Mouse (Mus musculus) Patski (cell line): ENCODE results near the gene Dip2a. TPM values are rescaled to one million over a fixed set of nuclear protein-coding genes. Genes with fewer than 3 reads are reported as not detected.

Experiments used
- ATAC-seq: fragments of 100-300 bp; one replicate; pipeline ENCODE4 v1.8.0; 2021
- CTCF ChIA-PET: fragments of 350-600 bp; sonication (Branson Sonifier 250); formaldehyde crosslinking; loops from one replicate; lab custom pipeline; 2022; ENCODE audit warnings: inconsistent platforms; lab: Charles Lee
- POLR2A ChIA-PET: fragments of 350-600 bp; sonication (Branson Sonifier 250); formaldehyde crosslinking; loops from one replicate; lab custom pipeline; 2022; ENCODE audit warnings: antibody characterized with exemption, inconsistent platforms; lab: Charles Lee
- DNase-seq: peaks from one replicate; pipeline ENCODE4 v3.0.0-alpha.2; 2011; ENCODE audit warnings: low read depth, low spot score
- H3K27me3 ChIP-seq: fragments of 371-371 bp; one replicate; pipeline ENCODE4 v1.5.1; 2021
- CTCF ChIP-seq: fragments of 100-300 bp; IDR thresholded peaks from one replicate; pipeline ENCODE4 v1.5.1; 2021
- in situ Hi-C: fragments of 300-500 bp; cut with MboI; formaldehyde crosslinking; loops from 3 replicates; pipeline ENCODE4 v1.11.1; 2018; ENCODE audit warnings: low pct_unique_long_range_greater_than_20kb, mixed read lengths
- polyA plus RNA-seq: library from polyadenylated mRNA; unstranded; gene quantifications from one replicate; pipeline ENCODE4 v1.2.3, GENCODE M21; 2021

Gene Dip2a
- polyA plus RNA-seq, 1 experiment from 2014 or later: 47.9 TPM

DNA sequence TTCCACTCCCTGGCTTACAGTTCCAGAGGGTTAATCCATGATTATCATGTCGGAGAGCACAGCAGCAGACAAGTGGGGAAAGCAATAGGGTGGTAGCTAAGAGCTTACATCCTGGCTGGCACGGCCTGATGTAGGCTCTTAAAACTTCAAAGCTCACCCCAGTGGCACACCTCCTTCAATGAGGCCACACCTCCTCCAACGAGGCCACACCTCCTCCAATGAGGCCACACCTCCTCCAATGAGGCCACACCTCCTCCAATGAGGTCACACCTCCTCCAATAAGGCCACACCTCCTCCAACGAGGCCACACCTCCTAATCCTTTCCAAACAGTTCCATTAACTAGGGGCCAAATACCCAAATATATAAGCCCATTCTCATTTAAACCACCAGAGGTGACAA lies 130.9 kb downstream of the Dip2a start:
- no peak for ATAC-seq
- ChIA-PET CTCF (no interaction called here), POLR2A (no interaction called here)
- no peak for TF ChIP-seq CTCF
- no peak for DNase-seq
- no peaks in the 10 kb centered on the region for H3K27me3 ChIP-seq
- in situ Hi-C loops: no loop called here

DNA sequence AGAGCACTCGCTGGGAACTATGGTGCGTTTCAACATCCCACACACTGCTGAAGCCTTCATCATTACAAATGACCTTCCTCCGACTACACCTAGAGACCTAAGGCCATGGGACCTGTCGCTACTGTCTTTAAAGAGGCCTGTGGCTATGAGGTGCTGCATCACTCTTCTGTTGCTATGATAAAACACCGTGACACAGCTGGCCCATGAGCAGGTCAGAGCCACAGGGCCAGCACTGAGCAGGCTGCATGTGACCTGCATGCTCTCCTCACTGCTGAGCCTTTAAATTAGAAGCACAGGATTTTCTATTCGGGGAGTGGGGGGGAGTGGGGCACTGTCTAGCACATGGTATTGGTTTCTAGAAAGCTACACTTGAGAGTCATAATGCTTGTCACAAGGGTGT lies 133.0 kb downstream of the Dip2a start:
- DNase-seq (no peak), ATAC-seq (no peak)
- CTCF ChIA-PET: no interaction called here
- no peak for TF ChIP-seq CTCF
- POLR2A ChIA-PET: no interaction called here
- in situ Hi-C loops: no loop called here
- H3K27me3 ChIP-seq: no peaks in the 10 kb centered on the region

DNA sequence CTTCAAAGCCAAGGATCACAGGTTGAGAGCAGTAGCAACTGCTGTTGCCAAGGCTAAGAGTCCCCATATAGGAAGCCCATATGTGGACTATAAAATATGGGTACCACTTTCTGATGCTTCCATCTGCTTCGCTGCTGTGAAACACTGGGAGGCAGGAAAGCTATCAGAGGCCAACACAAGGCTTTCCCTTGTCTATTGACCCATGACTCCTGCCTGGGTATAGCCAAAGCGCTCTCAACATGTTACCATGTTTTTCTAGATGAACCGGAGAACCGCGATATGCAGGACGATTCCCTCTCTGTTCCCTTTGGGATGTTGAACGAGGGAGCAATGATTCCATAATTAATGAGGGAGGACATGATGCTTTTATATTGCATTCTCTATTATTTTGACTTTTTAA lies 134.3 kb downstream of the Dip2a start:
- no peak for DNase-seq
- ChIA-PET CTCF (no interaction called here), POLR2A (no interaction called here)
- no peaks in the 10 kb centered on the region for H3K27me3 ChIP-seq
- ATAC-seq: no peak
- TF ChIP-seq CTCF: no peak
- in situ Hi-C loops: no loop called here

Other genes starting within 250 kb of the Dip2a start
- not detected for gene Slc5a4b, start 234.3 kb downstream of the Dip2a start, polyA plus RNA-seq
- not detected for gene Slc5a4a, start 197.8 kb downstream of the Dip2a start, polyA plus RNA-seq
- 45.8 TPM for gene Prmt2, start 107.4 kb downstream of the Dip2a start, polyA plus RNA-seq
- gene S100b, start 91.4 kb downstream of the Dip2a start, polyA plus RNA-seq: 0.26 TPM
- not detected for gene AC141477.1, start 95.2 kb upstream of the Dip2a start, polyA plus RNA-seq
- gene Pcnt, start 97.5 kb upstream of the Dip2a start, polyA plus RNA-seq: 20.1 TPM
- not detected for gene 2610028H24Rik, start 103.8 kb upstream of the Dip2a start, polyA plus RNA-seq
- gene Mcm3ap, start 123.6 kb upstream of the Dip2a start, polyA plus RNA-seq: 61.5 TPM
- 2.6 TPM for gene Ybey, start 123.8 kb upstream of the Dip2a start, polyA plus RNA-seq
- 17.4 TPM for gene Lss, start 186.3 kb upstream of the Dip2a start, polyA plus RNA-seq
- gene Spatc1l, start 217.0 kb upstream of the Dip2a start, polyA plus RNA-seq: not detected
- 0.17 TPM for gene Ftcd, start 230.4 kb upstream of the Dip2a start, polyA plus RNA-seq